Mouse (Mus musculus) testis, adult 2 months (tissue): ENCODE results near the gene 2310039H08Rik.

Source experiments
- CTCF ChIP-seq: fragments of 200-500 bp; IDR thresholded peaks from 2 replicates; pipeline ENCODE4 v1.5.1; 2012; ENCODE audit warnings: low read depth, mild to moderate bottlenecking, inconsistent platforms, low read length, moderate library complexity; ENCODE audit not compliant: control insufficient read depth, insufficient read depth, insufficient replicate concordance
- POLR2A ChIP-seq: fragments of 200-500 bp; IDR thresholded peaks from 2 replicates; pipeline ENCODE4 v1.6.1; 2012; ENCODE audit warnings: low read depth, mild to moderate bottlenecking, inconsistent platforms, low read length, moderate library complexity; ENCODE audit not compliant: control insufficient read depth

DNA sequence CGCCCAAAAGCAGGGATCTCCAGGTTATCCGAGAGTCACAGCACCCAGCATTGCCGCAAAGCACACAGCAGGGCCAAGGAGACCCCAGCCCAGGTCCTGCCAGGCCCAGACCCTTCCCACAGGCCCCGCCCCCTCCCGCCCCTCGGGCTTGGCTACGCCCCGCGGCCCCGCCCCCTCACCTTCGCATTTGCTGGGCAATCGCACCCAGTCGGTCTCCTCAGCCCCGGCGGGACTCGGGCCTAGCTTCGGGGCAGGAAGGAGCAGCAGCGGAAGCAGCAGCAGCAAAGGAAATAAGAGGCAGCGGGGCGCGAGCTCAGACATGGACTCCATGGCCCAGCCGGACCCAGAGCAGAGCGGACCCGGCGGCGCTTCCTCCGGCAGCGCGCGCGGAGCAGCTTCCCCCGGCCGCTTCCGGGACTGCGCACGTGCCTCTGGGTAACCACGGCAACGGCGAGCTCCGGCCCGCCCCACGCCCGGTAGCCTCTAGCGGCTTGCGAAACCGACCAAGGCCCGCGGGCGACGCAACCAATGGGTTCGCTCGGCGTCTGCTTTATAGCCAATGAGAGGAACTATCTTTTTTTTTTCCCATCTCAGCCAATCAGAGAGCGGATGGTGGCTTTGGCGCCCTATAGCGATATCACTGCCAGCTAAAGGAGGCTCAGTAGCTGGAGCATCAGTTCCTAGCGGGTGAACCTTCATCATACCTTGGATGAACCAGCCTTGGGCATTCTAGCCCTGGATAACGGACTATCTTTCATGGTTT is 20.5 kb upstream of the 2310039H08Rik start, which contains the start of gene Cnpy3:
- TF ChIP-seq CTCF (no peak), POLR2A (peak; percentile 73)
